Mouse (Mus musculus): ENCODE measurements around the gene Il15. TPM values are rescaled to one million over a fixed set of nuclear protein-coding genes. Genes with fewer than 3 reads are reported as not detected.

The Il15 gene
- polyA plus RNA-seq, 1 experiment from 2014 or later: 1.2 TPM

DNA sequence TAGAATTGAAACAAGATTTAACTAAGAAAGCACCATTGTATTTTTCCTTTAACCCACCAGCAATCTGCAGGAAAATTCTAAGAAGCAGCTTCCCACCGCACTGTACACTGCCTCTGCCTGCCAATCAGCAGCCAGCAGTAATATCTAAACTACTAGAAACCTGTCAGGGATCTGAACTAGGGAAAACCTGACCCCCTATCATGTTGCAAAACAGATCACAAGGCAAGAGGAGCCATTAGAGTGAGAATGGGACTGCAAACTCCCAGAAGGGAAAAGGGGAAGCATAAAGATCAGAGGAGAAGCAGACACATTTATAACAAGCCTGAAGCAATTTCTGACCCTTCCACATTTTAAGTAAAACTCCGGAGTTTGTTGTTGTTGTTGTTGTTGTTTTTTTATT is 2.0 kb downstream of the Il15 start:
- DNase-seq (ENCODE audit: low spot score) (no peak), ATAC-seq (ENCODE audit: insufficient read depth, low FRiP score, low TSS enrichment) (no peak)
- no peaks in the 10 kb centered on the region for H3K27me3 ChIP-seq (ENCODE audit: control insufficient read depth, insufficient read depth, low read length)
- no peak overlapping the region for H3K27ac ChIP-seq (ENCODE audit: low read depth, low read length)
- H3K9me3 ChIP-seq (ENCODE audit: control insufficient read depth, low read length): no peaks in the 10 kb centered on the region
- H3K4me3 ChIP-seq (ENCODE audit: low read depth, low read length): no peak overlapping the region
- H3K36me3 ChIP-seq (ENCODE audit: control insufficient read depth, insufficient read depth, low read length): no peaks in the 10 kb centered on the region
- no peak overlapping the region for H3K4me2 ChIP-seq (ENCODE audit: low read depth)
- peaks cover 4% of the 10 kb centered on the region; the same call in 1 of the 2 replicates for H3K4me1 ChIP-seq (ENCODE audit: control insufficient read depth, insufficient read depth, low read length)
- no peak overlapping the region for H3K9ac ChIP-seq (ENCODE audit: low read length)
- WGBS: 79% methylated on average over 2 of the region's 2 CpGs

DNA sequence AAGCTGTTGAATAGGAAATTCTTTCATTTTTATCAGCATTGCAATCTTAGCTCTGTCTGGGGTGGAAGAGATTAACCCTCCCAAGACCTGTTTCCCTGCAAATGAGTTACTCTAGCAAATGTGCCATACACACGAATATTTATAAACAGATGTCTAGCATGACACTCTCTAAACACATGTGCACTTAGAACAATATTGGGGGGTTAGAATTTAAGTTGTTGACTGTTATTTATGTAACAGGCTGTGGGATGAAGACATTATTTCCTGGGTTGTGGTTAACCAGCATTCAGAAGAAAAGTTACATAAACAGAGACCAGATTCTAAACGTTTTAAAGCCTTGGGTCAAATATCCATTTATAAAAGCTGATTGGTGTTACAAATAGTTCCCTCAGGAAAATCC is 2.6 kb downstream of the Il15 start:
- Histone ChIP-seq H3K27me3 (ENCODE audit: control insufficient read depth, insufficient read depth, low read length) (no peaks in the 10 kb centered on the region), H3K4me3 (ENCODE audit: low read depth, low read length) (no peak overlapping the region), H3K27ac (ENCODE audit: low read depth, low read length) (no peak overlapping the region), H3K4me1 (ENCODE audit: control insufficient read depth, insufficient read depth, low read length) (peaks cover 4% of the 10 kb centered on the region; the same call in 1 of the 2 replicates), H3K9me3 (ENCODE audit: control insufficient read depth, low read length) (no peaks in the 10 kb centered on the region), H3K36me3 (ENCODE audit: control insufficient read depth, insufficient read depth, low read length) (no peaks in the 10 kb centered on the region), H3K4me2 (ENCODE audit: low read depth) (no peak overlapping the region), H3K9ac (ENCODE audit: low read length) (no peak overlapping the region)
- no peak for DNase-seq (ENCODE audit: low spot score)
- ATAC-seq (ENCODE audit: insufficient read depth, low FRiP score, low TSS enrichment): no peak
- WGBS: 56% methylated on average over 2 of the region's 2 CpGs

DNA sequence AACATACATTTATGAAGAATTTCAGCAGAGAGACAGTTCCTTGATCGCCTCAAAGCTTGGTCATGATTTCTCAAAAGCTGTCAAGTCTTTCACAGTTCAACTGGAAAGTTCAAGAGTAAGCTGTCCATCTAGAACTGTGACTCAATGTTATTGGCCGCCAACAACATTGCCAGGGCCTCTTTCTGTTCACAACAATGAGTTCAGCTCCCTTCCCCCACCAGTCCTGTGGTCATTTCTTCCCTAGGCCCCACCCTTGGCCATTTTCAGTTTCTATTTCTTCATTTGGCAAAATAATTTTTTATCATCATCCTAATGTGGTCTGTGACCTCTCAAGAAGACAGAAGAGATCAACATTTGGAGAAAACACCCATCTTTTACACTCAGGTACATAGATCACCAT is 4.5 kb downstream of the Il15 start:
- no peak overlapping the region for H3K27ac ChIP-seq (ENCODE audit: low read depth, low read length)
- H3K27me3 ChIP-seq (ENCODE audit: control insufficient read depth, insufficient read depth, low read length): no peaks in the 10 kb centered on the region
- WGBS: 88% methylated on average over 2 of the region's 2 CpGs
- no peak overlapping the region for H3K4me3 ChIP-seq (ENCODE audit: low read depth, low read length)
- H3K9ac ChIP-seq (ENCODE audit: low read length): no peak overlapping the region
- no peak for ATAC-seq (ENCODE audit: insufficient read depth, low FRiP score, low TSS enrichment)
- H3K9me3 ChIP-seq (ENCODE audit: control insufficient read depth, low read length): no peaks in the 10 kb centered on the region
- H3K4me1 ChIP-seq (ENCODE audit: control insufficient read depth, insufficient read depth, low read length): peaks cover 4% of the 10 kb centered on the region; the same call in 1 of the 2 replicates
- H3K4me2 ChIP-seq (ENCODE audit: low read depth): no peak overlapping the region
- DNase-seq (ENCODE audit: low spot score): no peak
- H3K36me3 ChIP-seq (ENCODE audit: control insufficient read depth, insufficient read depth, low read length): no peaks in the 10 kb centered on the region

DNA sequence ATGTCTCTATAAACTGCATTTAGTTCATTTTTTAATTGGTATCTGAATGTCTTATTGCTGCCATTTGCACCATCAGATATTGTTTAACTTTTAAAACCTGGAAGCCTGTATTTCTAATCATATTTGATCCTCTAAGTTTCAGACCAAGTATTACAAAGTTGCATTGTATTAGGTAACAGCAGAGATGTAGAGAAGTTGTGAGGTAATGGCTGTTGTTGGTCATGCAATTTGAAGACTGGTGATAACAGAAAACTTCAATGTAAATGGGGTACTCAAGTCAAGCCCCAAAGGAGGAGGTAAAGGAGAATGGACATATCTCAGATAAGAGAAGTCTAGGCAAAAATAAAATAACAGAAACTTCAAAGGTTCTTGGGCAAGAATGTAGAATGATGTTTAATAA is 11.8 kb downstream of the Il15 start:
- ATAC-seq (ENCODE audit: insufficient read depth, low FRiP score, low TSS enrichment): no peak
- Histone ChIP-seq H3K27ac (ENCODE audit: low read depth, low read length) (no peak overlapping the region), H3K36me3 (ENCODE audit: control insufficient read depth, insufficient read depth, low read length) (no peaks in the 10 kb centered on the region), H3K4me3 (ENCODE audit: low read depth, low read length) (no peak overlapping the region), H3K9me3 (ENCODE audit: control insufficient read depth, low read length) (no peaks in the 10 kb centered on the region), H3K9ac (ENCODE audit: low read length) (no peak overlapping the region), H3K4me2 (ENCODE audit: low read depth) (no peak overlapping the region), H3K27me3 (ENCODE audit: control insufficient read depth, insufficient read depth, low read length) (no peaks in the 10 kb centered on the region), H3K4me1 (ENCODE audit: control insufficient read depth, insufficient read depth, low read length) (no peaks in the 10 kb centered on the region)
- DNase-seq (ENCODE audit: low spot score): no peak

DNA sequence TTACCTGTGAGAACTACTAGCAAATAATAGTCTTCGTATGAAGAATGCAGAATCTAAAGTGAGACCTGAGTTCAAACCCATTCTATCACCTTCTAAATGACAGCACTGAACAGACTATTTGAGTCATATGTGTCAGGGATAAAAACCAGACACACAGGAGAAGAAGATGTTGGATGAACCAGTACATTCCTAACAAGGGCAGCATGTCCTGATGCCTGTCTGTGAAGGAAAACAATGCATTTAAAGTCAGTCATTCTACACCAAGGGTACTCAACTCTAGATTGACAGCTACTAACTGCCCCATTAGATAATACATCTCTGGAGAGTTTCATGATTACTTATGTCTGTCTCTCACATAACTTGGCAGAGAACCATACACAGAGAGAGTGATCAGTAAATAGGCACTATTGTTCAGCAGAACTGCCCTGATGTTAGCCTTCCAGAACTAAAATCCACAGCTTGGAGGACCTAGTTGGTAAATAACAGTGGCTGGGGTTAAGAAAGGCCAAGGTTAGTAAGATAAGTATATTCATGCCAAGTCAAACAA is 14.6 kb downstream of the Il15 start:
- Histone ChIP-seq H3K27ac (ENCODE audit: low read depth, low read length) (no peak overlapping the region), H3K4me1 (ENCODE audit: control insufficient read depth, insufficient read depth, low read length) (no peaks in the 10 kb centered on the region), H3K9me3 (ENCODE audit: control insufficient read depth, low read length) (no peaks in the 10 kb centered on the region), H3K4me3 (ENCODE audit: low read depth, low read length) (no peak overlapping the region), H3K9ac (ENCODE audit: low read length) (no peak overlapping the region), H3K4me2 (ENCODE audit: low read depth) (no peak overlapping the region), H3K36me3 (ENCODE audit: control insufficient read depth, insufficient read depth, low read length) (no peaks in the 10 kb centered on the region), H3K27me3 (ENCODE audit: control insufficient read depth, insufficient read depth, low read length) (no peaks in the 10 kb centered on the region)
- ATAC-seq (ENCODE audit: insufficient read depth, low FRiP score, low TSS enrichment): no peak
- 96% methylated on average over 1 of the region's 1 CpGs for WGBS
- DNase-seq (ENCODE audit: low spot score): no peak

DNA sequence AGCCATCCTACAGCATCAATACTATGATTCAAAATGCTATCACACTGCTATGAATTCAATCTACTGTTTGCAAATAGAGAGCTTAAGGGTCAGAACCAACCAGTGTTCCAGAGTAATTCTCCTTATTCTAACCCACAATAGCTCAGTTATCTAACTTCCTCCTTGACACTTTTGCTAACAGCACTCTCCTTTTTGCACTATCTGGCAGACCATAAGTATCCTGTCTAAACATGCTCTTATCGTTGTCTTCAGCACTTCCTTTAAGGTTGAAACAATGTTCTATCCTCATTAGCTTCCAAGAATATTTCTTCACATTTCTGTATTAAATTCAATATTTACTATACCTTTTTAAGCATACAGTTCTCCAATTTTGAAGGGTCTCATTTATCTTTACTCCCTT is 15.4 kb downstream of the Il15 start:
- no peaks in the 10 kb centered on the region for H3K9me3 ChIP-seq (ENCODE audit: control insufficient read depth, low read length)
- DNase-seq (ENCODE audit: low spot score): no peak
- no peak for ATAC-seq (ENCODE audit: insufficient read depth, low FRiP score, low TSS enrichment)
- no peak overlapping the region for H3K9ac ChIP-seq (ENCODE audit: low read length)
- H3K27ac ChIP-seq (ENCODE audit: low read depth, low read length): no peak overlapping the region
- H3K4me1 ChIP-seq (ENCODE audit: control insufficient read depth, insufficient read depth, low read length): no peaks in the 10 kb centered on the region
- H3K27me3 ChIP-seq (ENCODE audit: control insufficient read depth, insufficient read depth, low read length): no peaks in the 10 kb centered on the region
- WGBS: 90% methylated on average over 1 of the region's 1 CpGs
- no peak overlapping the region for H3K4me2 ChIP-seq (ENCODE audit: low read depth)
- no peaks in the 10 kb centered on the region for H3K36me3 ChIP-seq (ENCODE audit: control insufficient read depth, insufficient read depth, low read length)
- no peak overlapping the region for H3K4me3 ChIP-seq (ENCODE audit: low read depth, low read length)

DNA sequence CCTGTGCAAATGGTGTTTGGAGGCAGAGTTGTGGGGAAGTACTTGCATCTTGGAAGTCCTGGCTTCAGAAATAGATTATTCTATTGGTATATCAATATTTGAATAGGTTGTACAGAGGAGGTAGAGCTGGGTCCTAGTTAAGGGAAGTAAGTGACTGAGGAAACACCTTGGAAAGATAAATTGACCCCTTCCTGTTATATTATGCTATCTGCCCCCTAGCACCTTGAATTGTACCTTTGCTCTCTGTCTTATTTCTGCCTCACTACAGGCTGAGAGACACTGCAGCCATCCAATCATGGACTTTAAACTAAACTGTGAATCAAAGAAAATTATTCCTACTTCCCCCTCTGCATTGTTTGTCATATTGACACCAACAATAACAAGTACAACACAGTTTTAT is 17.2 kb downstream of the Il15 start:
- H3K27me3 ChIP-seq (ENCODE audit: control insufficient read depth, insufficient read depth, low read length): no peaks in the 10 kb centered on the region
- no peak overlapping the region for H3K4me3 ChIP-seq (ENCODE audit: low read depth, low read length)
- H3K9ac ChIP-seq (ENCODE audit: low read length): no peak overlapping the region
- H3K9me3 ChIP-seq (ENCODE audit: control insufficient read depth, low read length): no peaks in the 10 kb centered on the region
- H3K27ac ChIP-seq (ENCODE audit: low read depth, low read length): no peak overlapping the region
- ATAC-seq (ENCODE audit: insufficient read depth, low FRiP score, low TSS enrichment) (no peak), DNase-seq (ENCODE audit: low spot score) (no peak)
- no peaks in the 10 kb centered on the region for H3K4me1 ChIP-seq (ENCODE audit: control insufficient read depth, insufficient read depth, low read length)
- no peaks in the 10 kb centered on the region for H3K36me3 ChIP-seq (ENCODE audit: control insufficient read depth, insufficient read depth, low read length)
- H3K4me2 ChIP-seq (ENCODE audit: low read depth): no peak overlapping the region

DNA sequence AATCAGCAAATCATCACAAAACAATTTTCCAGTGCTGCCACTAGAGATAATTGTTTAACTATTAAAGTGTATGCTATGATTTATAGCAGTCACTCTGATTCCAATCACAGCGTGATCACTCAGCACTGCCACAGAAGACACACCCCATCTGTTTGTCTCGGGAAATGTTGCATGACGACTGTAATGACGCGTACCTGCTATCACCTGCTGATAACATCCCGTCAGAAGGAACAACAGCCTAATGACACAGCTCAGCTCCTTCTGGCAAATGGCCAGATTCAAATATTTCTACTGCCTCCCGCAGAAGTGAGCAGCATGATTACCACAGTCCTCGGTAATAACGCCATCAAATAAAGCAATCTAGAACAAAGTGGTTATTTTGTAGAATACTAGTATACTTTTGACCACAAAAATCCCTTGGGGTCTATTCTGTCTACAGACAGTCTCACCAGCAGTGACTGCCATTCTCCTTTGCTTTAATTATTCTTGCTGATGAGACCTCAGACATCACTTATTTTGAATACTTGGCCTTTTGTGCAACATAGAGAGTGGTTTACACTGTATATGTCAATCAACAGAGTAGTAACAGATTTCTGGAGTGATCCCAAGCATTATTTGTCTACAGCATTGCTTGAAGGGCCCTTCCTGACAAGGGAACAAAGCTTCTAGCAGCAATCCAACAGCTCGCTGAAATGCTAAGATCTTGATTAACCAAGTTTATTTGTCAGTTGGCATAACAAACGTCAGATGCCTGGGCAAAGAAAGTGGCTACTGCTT is 18.4 kb downstream of the Il15 start:
- WGBS: 75% methylated on average over 11 of the region's 11 CpGs
- H3K36me3 ChIP-seq (ENCODE audit: control insufficient read depth, insufficient read depth, low read length): no peaks in the 10 kb centered on the region

DNA sequence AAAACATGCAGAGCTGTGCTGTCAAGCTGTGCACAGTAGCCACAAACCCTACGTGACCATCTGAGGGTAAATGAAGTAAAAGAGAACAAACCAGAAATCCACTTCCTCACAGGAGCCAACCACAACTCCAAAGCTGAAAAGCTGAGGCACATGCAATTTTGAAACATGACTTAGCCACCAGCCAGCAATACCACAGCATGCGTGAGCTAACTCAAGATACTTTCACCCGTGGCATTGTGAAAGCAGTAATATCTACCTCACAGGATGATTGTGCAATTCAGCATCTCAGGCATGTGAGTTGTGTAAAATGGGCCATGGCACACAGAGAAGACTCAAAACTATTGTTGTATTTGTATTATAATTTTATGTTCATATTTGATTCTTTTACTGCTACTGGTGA is 19.7 kb downstream of the Il15 start:
- no peaks in the 10 kb centered on the region for H3K9me3 ChIP-seq (ENCODE audit: control insufficient read depth, low read length)
- H3K4me3 ChIP-seq (ENCODE audit: low read depth, low read length): no peak overlapping the region
- no peaks in the 10 kb centered on the region for H3K4me1 ChIP-seq (ENCODE audit: control insufficient read depth, insufficient read depth, low read length)
- H3K27me3 ChIP-seq (ENCODE audit: control insufficient read depth, insufficient read depth, low read length): no peaks in the 10 kb centered on the region
- H3K9ac ChIP-seq (ENCODE audit: low read length): no peak overlapping the region
- ATAC-seq (ENCODE audit: insufficient read depth, low FRiP score, low TSS enrichment) (no peak), DNase-seq (ENCODE audit: low spot score) (no peak)
- no peak overlapping the region for H3K27ac ChIP-seq (ENCODE audit: low read depth, low read length)
- H3K36me3 ChIP-seq (ENCODE audit: control insufficient read depth, insufficient read depth, low read length): no peaks in the 10 kb centered on the region
- 74% methylated on average over 3 of the region's 3 CpGs for WGBS
- no peak overlapping the region for H3K4me2 ChIP-seq (ENCODE audit: low read depth)

More for the DNA sequence above, 18.4 kb downstream of the Il15 start:
- no peaks in the 10 kb centered on the region for H3K9me3 ChIP-seq (ENCODE audit: control insufficient read depth, low read length)
- no peak overlapping the region for H3K4me3 ChIP-seq (ENCODE audit: low read depth, low read length)
- no peak overlapping the region for H3K27ac ChIP-seq (ENCODE audit: low read depth, low read length)
- DNase-seq (ENCODE audit: low spot score) (no peak), ATAC-seq (ENCODE audit: insufficient read depth, low FRiP score, low TSS enrichment) (no peak)
- H3K9ac ChIP-seq (ENCODE audit: low read length): no peak overlapping the region
- H3K4me2 ChIP-seq (ENCODE audit: low read depth): no peak overlapping the region
- no peaks in the 10 kb centered on the region for H3K27me3 ChIP-seq (ENCODE audit: control insufficient read depth, insufficient read depth, low read length)
- no peaks in the 10 kb centered on the region for H3K4me1 ChIP-seq (ENCODE audit: control insufficient read depth, insufficient read depth, low read length)

Data from neural tube, embryonic 11.5 days (tissue).